Mouse (Mus musculus) myocyte (in vitro differentiated cells): ENCODE data around the gene Hhatl.

Source experiments
- E2F4 ChIP-seq: IDR thresholded peaks from one replicate; pipeline ENCODE4 v1.6.1; 2011; ENCODE audit warnings: mild to moderate bottlenecking, control low read depth, moderate library complexity; ENCODE audit not compliant: insufficient read depth
- MAX ChIP-seq: IDR thresholded peaks from one replicate; pipeline ENCODE4 v1.6.1; 2011; ENCODE audit warnings: low read depth, mild to moderate bottlenecking, control low read depth
- POLR2A ChIP-seq: IDR thresholded peaks from one replicate; pipeline ENCODE4 v1.6.1; 2011; ENCODE audit warnings: low read depth, mild to moderate bottlenecking, control low read depth, moderate library complexity; ENCODE audit not compliant: insufficient read length
- POLR2AphosphoS2 ChIP-seq: IDR thresholded peaks from one replicate; pipeline ENCODE4 v1.6.1; 2011; ENCODE audit warnings: low read depth, control low read depth; ENCODE audit not compliant: insufficient read length
- SRF ChIP-seq: IDR thresholded peaks from one replicate; pipeline ENCODE4 v1.6.1; 2011; ENCODE audit warnings: low read depth; ENCODE audit not compliant: control insufficient read depth, insufficient read length
- TCF12 ChIP-seq: IDR thresholded peaks from one replicate; pipeline ENCODE4 v1.6.1; 2011; ENCODE audit warnings: mild to moderate bottlenecking, control low read depth; ENCODE audit not compliant: poor library complexity, insufficient read depth, severe bottlenecking
- TCF3 ChIP-seq: IDR thresholded peaks from one replicate; pipeline ENCODE4 v1.6.1; 2011; ENCODE audit warnings: low read depth, control low read depth; ENCODE audit not compliant: insufficient read length

GRCm38 (mm10) chr9:121741168-121741567 is 51.1 kb downstream of the Hhatl start:
- TF ChIP-seq POLR2AphosphoS2 (no peak), TCF12 (no peak), SRF (no peak), TCF3 (no peak), POLR2A (no peak), MAX (no peak), E2F4 (no peak)
